Mouse (Mus musculus): ENCODE data around the gene Ebf1.

The Ebf1 gene

GRCm38 (mm10) chr11:45007311-45007710, 390.2 kb downstream of the Ebf1 start:
- DNase-seq (ENCODE audit: low read depth in 1 of 2, low spot score in 2 of 2) = no peak

- DNase-seq (ENCODE audit: low read depth in 1 of 2, low spot score in 2 of 2) = peak in 1 of 2 experiments; percentile 8
Measured at GRCm38 (mm10) chr11:45008078-45008477, 391.0 kb downstream of the Ebf1 start.

- DNase-seq (ENCODE audit: low read depth in 1 of 2, low spot score in 2 of 2) = no peak
Measured at GRCm38 (mm10) chr11:45008760-45009159, 391.6 kb downstream of the Ebf1 start.

- no peak for DNase-seq (ENCODE audit: low read depth in 1 of 2, low spot score in 2 of 2)
Measured at GRCm38 (mm10) chr11:45012081-45012480, 395.0 kb downstream of the Ebf1 start.

- no peak for DNase-seq (ENCODE audit: low read depth in 1 of 2, low spot score in 2 of 2)
Measured at GRCm38 (mm10) chr11:45017493-45017892, 400.4 kb downstream of the Ebf1 start.

GRCm38 (mm10) chr11:45026012-45026411, 408.9 kb downstream of the Ebf1 start:
- DNase-seq (ENCODE audit: low read depth in 1 of 2, low spot score in 2 of 2) = no peak

GRCm38 (mm10) chr11:45026674-45027073, 409.6 kb downstream of the Ebf1 start:
- DNase-seq (ENCODE audit: low read depth in 1 of 2, low spot score in 2 of 2) = no peak

GRCm38 (mm10) chr11:45027076-45027475, 410.0 kb downstream of the Ebf1 start:
- no peak for DNase-seq (ENCODE audit: low read depth in 1 of 2, low spot score in 2 of 2)

GRCm38 (mm10) chr11:45055744-45056610, 438.9 kb downstream of the Ebf1 start:
- no peak for DNase-seq (ENCODE audit: low read depth in 1 of 2, low spot score in 2 of 2)

Data from monocyte, adult 2 months (primary cell).